Comparison of ENCODE assay signal across 9 mouse cellular contexts in the genomic region with DNA sequence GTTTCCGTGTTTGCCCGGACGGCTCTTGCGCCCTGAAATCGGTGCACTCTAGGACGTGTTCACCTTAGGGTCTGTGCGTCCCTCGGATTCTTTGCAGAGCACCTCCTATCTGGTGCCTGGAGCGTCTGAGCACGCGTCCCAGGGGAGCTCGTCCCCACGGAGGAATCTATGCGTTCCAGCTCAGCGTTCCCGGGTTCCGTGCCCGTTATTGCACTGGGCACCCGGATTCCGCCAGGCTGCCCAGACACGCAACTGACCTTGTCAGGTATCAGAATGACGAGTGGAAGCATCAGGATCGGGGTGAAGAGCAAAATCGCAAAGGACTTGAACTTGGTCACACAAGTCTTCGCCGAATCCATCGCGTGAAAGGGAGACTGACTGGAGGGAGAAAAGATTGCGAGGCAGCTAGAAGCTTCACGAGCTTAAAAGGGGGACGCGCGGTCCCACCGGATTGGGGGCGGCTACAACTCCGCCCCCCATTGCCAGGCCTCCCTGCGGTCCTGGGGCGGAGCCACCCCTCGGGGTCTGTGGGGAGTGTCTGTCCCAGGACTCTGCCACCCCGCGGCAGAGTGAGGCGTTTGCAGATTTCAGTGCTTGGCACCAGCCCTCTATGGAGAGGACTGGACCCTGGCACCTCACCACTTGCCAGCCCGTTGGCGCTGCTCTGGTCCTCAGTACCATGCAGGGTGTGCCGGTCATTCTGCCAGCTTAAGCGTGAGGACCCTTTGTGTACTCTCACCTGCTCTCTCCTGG. TPM values are rescaled to one million over a fixed set of nuclear protein-coding genes. Genes with fewer than 3 reads are reported as not detected.
DNase-seq lines count a peak whose midpoint lies in the region; ATAC-seq lines count a peak whose summit lies in the region.
"Had no signal": no experiment of that assay in that cellular context is flagged by ENCODE, and none has a peak within 500 bp of the region (broad histone marks: within the 10 kb centered on the region; RNA-seq: fewer than 3 reads in every experiment).

No protein-coding gene starts in this region.

- no peak overlapping the region for H3K27ac ChIP-seq in hindbrain, embryonic 13.5 days

- H3K9me3 ChIP-seq in hindbrain, embryonic 13.5 days: no peaks in the 10 kb centered on the region

- H3K4me1 ChIP-seq in hindbrain, embryonic 13.5 days (replicated peaks): peaks cover 21% of the 10 kb centered on the region

- peaks cover 48% of the 10 kb centered on the region for H3K27me3 ChIP-seq in hindbrain, embryonic 13.5 days

- H3K4me2 ChIP-seq in hindbrain, embryonic 13.5 days: peak overlapping the region; percentile 78

- peak overlapping the region; percentile 70 for H3K9ac ChIP-seq in hindbrain, embryonic 13.5 days

- DNase-seq in WW6 (ENCODE audit: low read depth, low spot score): peak; percentile 65
- peak; percentile 9 for DNase-seq in cerebellum, adult 9-10 months
- peak; percentile 52 to 64 for DNase-seq in layer of hippocampus, postnatal 36 days
- DNase-seq in lung, postnatal 10 days: peak; percentile 72
- peak; percentile 79 for DNase-seq in retina, embryonic 14.5 days (ENCODE audit: low spot score)
- DNase-seq in spleen, postnatal 4 days (ENCODE audit: low spot score in 2 of 2): no peak

- ATAC-seq in frontal cortex, adult (ENCODE audit: low TSS enrichment): peak; percentile 80
- ATAC-seq in hindbrain, embryonic 13.5 days (ENCODE audit: low FRiP score): peak; percentile 90

- H3K36me3 ChIP-seq in hindbrain, embryonic 13.5 days: no peaks in the 10 kb centered on the region

- H3K4me3 ChIP-seq in hindbrain, embryonic 13.5 days: peak overlapping the region; percentile 46

- WGBS in hindbrain, embryonic 13.5 days: 1% methylated on average over 46 of the region's 46 CpGs

RNA-seq across cellular contexts. Expression of a gene that starts 0.6 kb away (rescaled TPM):
- 1.4 and 1.5 TPM in 2 replicates for polyA plus RNA-seq in hindbrain, embryonic 13.5 days (2015; fragmentation: Nextera tagmentation; extraction: Ambion mirVana)
- total RNA-seq in layer of hippocampus, postnatal 36 days (2021): 1 to 10 TPM; 6.5 to 6.9 TPM
- total RNA-seq: gastrocnemius, adult 8-10 months had no signal

RNA-seq across cellular contexts. Expression of a gene that starts 35.0 kb away (rescaled TPM):
- polyA plus RNA-seq in hindbrain, embryonic 13.5 days (2015; fragmentation: Nextera tagmentation; extraction: Ambion mirVana): 1.8 and 2.0 TPM in 2 replicates
- 1 to 10 TPM; 3.6 to 5.8 TPM for total RNA-seq in layer of hippocampus, postnatal 36 days (2021)

RNA-seq across cellular contexts. Expression of a gene that starts 47.9 kb away (rescaled TPM):
- polyA plus RNA-seq in hindbrain, embryonic 13.5 days (2015; fragmentation: Nextera tagmentation; extraction: Ambion mirVana): not detected in 2 replicates
- total RNA-seq in layer of hippocampus, postnatal 36 days (2021): not detected
- total RNA-seq: gastrocnemius, adult 8-10 months had no signal

RNA-seq across cellular contexts. Expression of a gene that starts 51.0 kb away (rescaled TPM):
- 62.5 and 67.2 TPM in 2 replicates for polyA plus RNA-seq in hindbrain, embryonic 13.5 days (2015; fragmentation: Nextera tagmentation; extraction: Ambion mirVana)
- 10 to 100 TPM; 12.6 to 15.8 TPM for total RNA-seq in layer of hippocampus, postnatal 36 days (2021)

RNA-seq across cellular contexts. Expression of a gene that starts 59.0 kb away (rescaled TPM):
- polyA plus RNA-seq in hindbrain, embryonic 13.5 days (2015; fragmentation: Nextera tagmentation; extraction: Ambion mirVana): 160 and 166 TPM in 2 replicates
- total RNA-seq in layer of hippocampus, postnatal 36 days (2021): 10 to 100 TPM; 33.0 to 36.4 TPM

Comparison
In these comparisons a context has a peak if more than half of its experiments do, and no peak if none do; other contexts are left out.
1. DNase-seq: peak in WW6 (single experiment), cerebellum, adult 9-10 months (single experiment), layer of hippocampus, postnatal 36 days (2 of 2), lung, postnatal 10 days (single experiment) and retina, embryonic 14.5 days (single experiment); none in spleen, postnatal 4 days (0 of 2).